Mouse (Mus musculus) gastrocnemius, adult 8-10 months (tissue): Measurements from ENCODE around the gene Enah. TPM values are rescaled to one million over a fixed set of nuclear protein-coding genes. Genes with fewer than 3 reads are reported as not detected.

Experiments
- DNase-seq, 2 experiments: peaks; one replicate each; pipeline ENCODE4 v3.0.0; 2022; ENCODE audit warnings: low spot score in 2 of 2
- total RNA-seq, 4 experiments: library from RNA; stranded (reverse); gene quantifications; 2 replicates each; pipeline ENCODE4 v1.2.4; 2022

Gene Enah
- total RNA-seq, 4 experiments from 2014 or later = 43.1 to 56.3 (median 48.3) TPM

- no peak for DNase-seq
These were observed 56.0 kb downstream of the Enah start for GRCm38 (mm10) chr1:181963827-181964226.

DNA sequence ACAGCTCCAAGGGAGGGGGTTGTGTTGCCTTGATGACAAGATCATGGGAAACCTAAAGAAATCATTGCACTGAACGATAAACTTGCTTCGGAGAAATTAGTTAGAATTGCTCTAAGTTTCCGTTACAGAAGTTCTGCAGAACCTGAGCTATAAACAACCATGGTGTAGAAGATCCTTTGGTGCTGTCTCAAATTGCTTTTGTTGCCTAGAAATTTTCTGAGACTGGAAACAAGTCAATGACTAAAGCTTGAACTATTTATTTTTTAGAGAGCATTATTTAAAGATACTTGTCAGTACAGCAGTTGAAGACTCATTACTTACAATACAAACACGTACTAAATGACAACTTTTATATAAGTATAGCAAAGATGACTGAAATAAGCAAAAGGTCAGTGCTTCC is 56.4 kb downstream of the Enah start:
- DNase-seq = no peak

DNA sequence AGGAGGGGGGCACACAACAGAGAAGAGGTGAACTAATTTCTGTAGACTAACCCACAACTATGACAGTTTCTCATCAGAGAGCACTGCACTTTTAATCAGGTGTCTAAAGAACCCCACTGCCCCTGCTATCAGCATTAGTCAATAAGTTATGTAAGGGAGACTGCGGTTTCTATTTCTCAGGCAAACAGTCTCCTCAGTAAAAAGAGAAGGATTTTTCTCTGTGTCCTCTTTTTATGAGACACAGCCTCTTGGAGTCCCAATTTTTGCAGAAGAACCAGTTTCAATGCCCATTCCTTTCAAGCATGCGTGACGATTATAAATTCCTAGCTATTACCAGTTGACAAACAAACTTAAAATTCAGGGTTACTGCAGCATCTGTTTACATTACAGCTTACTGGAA is 59.4 kb downstream of the Enah start:
- DNase-seq = no peak

GRCm38 (mm10) chr1:181958392-181958791 is 61.4 kb downstream of the Enah start:
- no peak for DNase-seq

DNA sequence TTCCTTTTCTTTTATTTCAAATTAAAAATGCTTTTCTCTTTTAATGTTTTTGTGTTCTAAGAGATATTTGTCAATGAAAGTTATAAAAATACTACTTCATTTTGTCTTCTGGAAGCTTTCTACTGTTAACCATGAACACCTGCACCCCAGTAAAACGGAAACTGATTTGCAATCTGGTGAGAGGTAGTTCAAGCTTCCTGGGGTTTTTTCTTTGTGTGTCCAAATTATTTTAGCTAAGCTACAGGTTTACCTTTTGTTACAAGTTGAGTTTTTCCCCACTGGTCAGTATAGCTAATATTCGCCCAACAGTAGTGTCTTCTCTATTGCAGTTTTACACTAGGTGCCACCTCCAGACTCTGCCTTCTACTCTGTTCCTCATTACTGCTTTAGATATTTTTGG is 62.1 kb downstream of the Enah start:
- no peak for DNase-seq

- no peak for DNase-seq
These were observed 66.2 kb downstream of the Enah start for GRCm38 (mm10) chr1:181953547-181953946.

GRCm38 (mm10) chr1:181951266-181951665 is 68.5 kb downstream of the Enah start:
- DNase-seq = no peak

DNA sequence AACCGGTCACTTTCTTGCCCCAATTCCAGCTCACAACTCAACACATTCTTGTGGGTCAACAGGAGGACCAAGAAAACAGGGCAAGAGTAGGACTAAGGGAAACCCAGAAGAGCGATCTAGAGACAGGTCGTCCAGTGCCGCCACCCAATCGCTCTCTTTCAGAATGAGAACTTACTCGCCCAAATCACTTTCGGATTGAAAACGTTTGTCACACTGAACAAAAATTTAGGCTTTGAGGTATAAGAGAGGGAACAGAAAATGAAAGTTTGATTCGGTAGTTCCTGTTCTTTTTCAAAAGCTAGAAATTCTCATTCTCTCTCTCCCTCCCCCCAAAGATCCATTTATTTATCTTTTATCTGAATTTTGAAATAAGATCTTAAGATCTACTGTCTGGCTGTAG is 69.1 kb downstream of the Enah start:
- no peak for DNase-seq

GRCm38 (mm10) chr1:181948191-181948590 is 71.6 kb downstream of the Enah start:
- DNase-seq = no peak

DNA sequence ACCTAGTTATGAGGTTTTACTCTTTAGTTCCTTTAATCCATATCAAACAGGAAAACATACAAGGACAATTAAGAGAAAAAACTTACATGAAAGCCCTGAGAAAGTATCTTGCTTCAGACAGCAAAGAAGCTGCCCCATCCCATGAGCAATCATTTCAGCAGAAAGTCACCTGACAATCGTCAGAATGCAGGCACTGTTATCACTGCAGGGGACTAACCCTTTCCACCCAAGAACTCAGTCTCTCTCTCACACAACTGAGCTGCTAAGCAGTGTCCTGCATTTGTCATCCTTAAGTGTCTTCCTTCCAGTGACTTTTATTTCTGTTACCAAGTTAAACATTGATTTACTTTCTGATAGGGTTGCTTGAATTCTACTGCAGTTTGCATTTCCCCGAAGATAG is 82.7 kb downstream of the Enah start:
- DNase-seq = no peak

DNA sequence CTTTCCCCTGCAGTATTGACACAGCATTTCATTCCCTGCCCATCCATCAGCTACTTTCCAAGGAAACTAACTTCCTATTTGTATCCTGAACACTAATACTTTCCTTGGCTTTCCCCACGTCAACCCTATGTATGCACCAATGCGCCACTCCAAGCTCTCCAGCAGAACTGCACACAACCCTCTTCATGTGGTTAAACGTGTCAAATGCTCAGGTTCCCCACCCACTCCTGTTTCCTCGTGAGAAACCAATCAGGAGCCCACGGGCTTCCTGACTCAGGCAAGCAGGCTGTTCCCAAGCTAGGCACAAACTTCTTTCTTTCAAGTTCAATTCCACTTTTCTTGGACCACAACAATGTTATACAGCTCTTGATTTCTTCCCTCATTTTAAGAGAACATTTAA is 91.4 kb downstream of the Enah start:
- no peak for DNase-seq

DNA sequence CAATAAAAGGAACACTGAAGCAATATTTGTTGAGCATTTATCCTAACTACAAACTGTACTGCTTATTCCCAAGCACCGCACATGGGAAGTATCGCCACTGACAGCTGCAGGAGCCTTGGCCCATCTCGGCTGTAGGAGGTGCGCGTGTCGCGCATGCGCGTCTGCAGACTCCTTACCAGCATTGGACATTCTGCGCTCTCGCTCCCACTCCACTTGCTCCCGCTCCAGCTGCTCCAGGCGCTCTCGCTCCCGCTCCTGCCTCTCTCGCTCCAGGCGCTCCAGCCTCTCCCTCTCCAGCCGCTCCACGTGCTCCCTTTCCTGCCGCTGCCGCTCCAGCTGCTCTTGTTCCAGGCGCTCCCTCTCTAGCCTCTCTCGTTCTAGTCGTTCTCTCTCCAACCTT is 96.4 kb downstream of the Enah start:
- peak in 1 of 2 experiments; percentile 4 for DNase-seq

GRCm38 (mm10) chr1:181921580-181922494 is 98.0 kb downstream of the Enah start:
- no peak for DNase-seq

- DNase-seq = no peak
These were observed 107.9 kb downstream of the Enah start for GRCm38 (mm10) chr1:181911841-181912240.

- DNase-seq = no peak
These were observed 118.0 kb downstream of the Enah start for GRCm38 (mm10) chr1:181901706-181902373.

- DNase-seq = no peak
These were observed 118.9 kb downstream of the Enah start for GRCm38 (mm10) chr1:181900846-181901245.

GRCm38 (mm10) chr1:181898961-181899360 is 120.8 kb downstream of the Enah start:
- DNase-seq = no peak

- DNase-seq = no peak
These were observed 122.8 kb downstream of the Enah start for GRCm38 (mm10) chr1:181896991-181897390.

- DNase-seq = no peak
These were observed 126.1 kb downstream of the Enah start for GRCm38 (mm10) chr1:181893721-181894120.

DNA sequence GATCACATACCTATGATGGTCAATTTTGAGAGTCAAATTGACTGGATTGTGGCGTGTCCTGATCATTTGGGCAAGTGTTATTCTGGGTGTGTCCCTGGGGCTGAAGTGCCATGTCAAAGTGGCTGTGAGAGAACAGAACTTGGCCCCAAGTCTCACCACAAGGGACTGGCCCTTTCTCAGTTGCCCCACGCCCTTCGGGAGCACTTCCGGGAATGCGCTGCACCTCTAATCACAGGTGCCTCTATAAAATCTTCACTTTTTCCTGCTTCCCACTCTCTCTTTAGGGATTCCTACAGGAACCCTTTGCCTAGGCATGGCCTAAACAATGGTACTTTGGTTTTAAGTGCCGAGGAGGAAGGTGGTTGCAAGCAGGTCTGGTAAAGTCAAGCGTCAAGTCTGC is 130.1 kb downstream of the Enah start:
- DNase-seq = no peak

GRCm38 (mm10) chr1:181888801-181889200 is 131.0 kb downstream of the Enah start:
- DNase-seq = peak; percentile 70 to 72

GRCm38 (mm10) chr1:181881532-181881931 is 138.3 kb downstream of the Enah start:
- peak; percentile 27 to 35 for DNase-seq
